ENCODE assay signal across 18 mouse cellular contexts in genomic region chr17:15459761-15460160, GRCm38 (mm10). TPM values are rescaled to one million over a fixed set of nuclear protein-coding genes. Genes with fewer than 3 reads are reported as not detected.
DNase-seq lines count a peak whose midpoint lies in the region; ATAC-seq and TF ChIP-seq lines count a peak whose summit lies in the region.
"Had no signal": no experiment of that assay in that cellular context is flagged by ENCODE, and none has a peak within 500 bp of the region (broad histone marks: within the 10 kb centered on the region; RNA-seq: fewer than 3 reads in every experiment).

No protein-coding gene starts in this region.

- TF ChIP-seq POLR2A in brain, embryonic 14.5 days (IDR thresholded peaks at IDR 0.05; ENCODE audit: borderline replicate concordance, extremely low read depth, insufficient read depth, insufficient read length, poor library complexity, severe bottlenecking) = no peak

- H3K27me3 ChIP-seq in hindbrain, postnatal 0 days (ENCODE audit: insufficient read depth, low read length) = no peaks in the 10 kb centered on the region
- H3K27me3 ChIP-seq in hindbrain, embryonic 13.5 days = no peaks in the 10 kb centered on the region
- H3K27me3 ChIP-seq: heart, embryonic 13.5 days; hindbrain, embryonic 12.5 days had no signal

- H3K9ac ChIP-seq in hindbrain, postnatal 0 days (replicated peaks; ENCODE audit: low read length) = no peak overlapping the region
- H3K9ac ChIP-seq in hindbrain, embryonic 13.5 days = no peak overlapping the region
- H3K9ac ChIP-seq: heart, embryonic 13.5 days; hindbrain, embryonic 12.5 days had no signal

- WGBS in hindbrain, postnatal 0 days = 67% methylated on average over 4 of the region's 4 CpGs
- WGBS in hindbrain, embryonic 13.5 days = 87% methylated on average over 4 of the region's 4 CpGs

- ATAC-seq in hindbrain, postnatal 0 days = peak; percentile 43; the same call in 1 of the 2 replicates
- ATAC-seq in hindbrain, embryonic 13.5 days (ENCODE audit: low FRiP score) = no peak
- ATAC-seq: forebrain, embryonic 14.5 days; intestine, embryonic 16.5 days had no signal

- no peak overlapping the region for H3K4me2 ChIP-seq in hindbrain, postnatal 0 days (ENCODE audit: low read depth, low read length)
- H3K4me2 ChIP-seq in hindbrain, embryonic 13.5 days = no peak overlapping the region
- H3K4me2 ChIP-seq: heart, embryonic 13.5 days; hindbrain, embryonic 12.5 days had no signal

- no peaks in the 10 kb centered on the region for H3K4me1 ChIP-seq in hindbrain, postnatal 0 days (ENCODE audit: insufficient read depth, low read length)
- no peaks in the 10 kb centered on the region for H3K4me1 ChIP-seq in hindbrain, embryonic 13.5 days (replicated peaks)
- H3K4me1 ChIP-seq: embryonic facial prominence, embryonic 10.5 days; hindbrain, embryonic 12.5 days had no signal

- H3K9me3 ChIP-seq in hindbrain, postnatal 0 days (ENCODE audit: low read length) = no peaks in the 10 kb centered on the region
- no peaks in the 10 kb centered on the region for H3K9me3 ChIP-seq in hindbrain, embryonic 13.5 days
- H3K9me3 ChIP-seq: embryonic facial prominence, embryonic 10.5 days; heart, embryonic 13.5 days; hindbrain, embryonic 12.5 days had no signal

- no peaks in the 10 kb centered on the region for H3K36me3 ChIP-seq in hindbrain, postnatal 0 days (ENCODE audit: insufficient read depth, low read length)
- H3K36me3 ChIP-seq in hindbrain, embryonic 13.5 days = peaks cover 10% of the 10 kb centered on the region
- H3K36me3 ChIP-seq: heart, embryonic 13.5 days had no signal

- peak; percentile 14 for DNase-seq in gastrocnemius, postnatal 10 days
- DNase-seq in gastrocnemius, postnatal 14 days = no peak
- no peak for DNase-seq in hindbrain, postnatal 0 days (ENCODE audit: low spot score)
- peak; percentile 67 for DNase-seq in MN1 (ENCODE audit: low spot score)
- DNase-seq in brain, embryonic 14.5 days (ENCODE audit: low read depth) = peak; percentile 20
- no peak for DNase-seq in thymus, postnatal 4 days
- DNase-seq: adrenal gland, adult 8-10 months; adrenal gland, postnatal 36 days; cerebellum, adult 11 months; cerebellum, adult 9-10 months; heart, postnatal 36 days; kidney, adult 2 months had no signal

- H3K4me3 ChIP-seq in hindbrain, postnatal 0 days (ENCODE audit: low read length) = no peak overlapping the region
- H3K4me3 ChIP-seq in hindbrain, embryonic 13.5 days = no peak overlapping the region
- H3K4me3 ChIP-seq: embryonic facial prominence, embryonic 10.5 days; heart, embryonic 13.5 days; hindbrain, embryonic 12.5 days had no signal

- no peak overlapping the region for H3K27ac ChIP-seq in hindbrain, postnatal 0 days
- no peak overlapping the region for H3K27ac ChIP-seq in hindbrain, embryonic 13.5 days
- H3K27ac ChIP-seq: embryonic facial prominence, embryonic 10.5 days; heart, embryonic 13.5 days; hindbrain, embryonic 12.5 days had no signal

- intact Hi-C loops in gastrocnemius, postnatal 14 days (cut with DNase I; ENCODE audit: low total_unique reads) = no loop called here

- no peak for TF ChIP-seq CTCF in hindbrain, postnatal 0 days (IDR thresholded peaks at IDR 0.05; ENCODE audit: low read depth)
- no peak for TF ChIP-seq CTCF in brain, embryonic 14.5 days (IDR thresholded peaks at IDR 0.05; ENCODE audit: borderline replicate concordance, extremely low read depth, insufficient read depth, insufficient read length)

RNA-seq across cellular contexts. Expression of gene Psmb1, which starts 39.8 kb away (rescaled TPM):
- 100 to 1,000 TPM; 136 to 143 TPM for total RNA-seq in gastrocnemius, postnatal 10 days (2021)
- 100 to 1,000 TPM; 115 to 119 TPM for total RNA-seq in gastrocnemius, postnatal 14 days (2021)
- total RNA-seq in hindbrain, postnatal 0 days (2014; rRNA removed) = 91.8 and 101 TPM in 2 replicates
- polyA plus RNA-seq in hindbrain, postnatal 0 days (2015; fragmentation: Nextera tagmentation; extraction: Ambion mirVana) = 273 TPM in 2 replicates
- polyA plus RNA-seq in hindbrain, embryonic 13.5 days (2015; fragmentation: Nextera tagmentation; extraction: Ambion mirVana) = 264 and 265 TPM in 2 replicates
- polyA plus RNA-seq in brain, embryonic 14.5 days (2012; rRNA removed) = 162 and 194 TPM in 2 replicates

RNA-seq across cellular contexts. Expression of gene Tbp, which starts 39.9 kb away (rescaled TPM):
- 10 to 100 TPM in 1 of 2 experiments, 1 to 10 TPM in 1; 10.0 to 11.6 TPM for total RNA-seq in gastrocnemius, postnatal 10 days (2021)
- 1 to 10 TPM; 6.6 to 8.4 TPM for total RNA-seq in gastrocnemius, postnatal 14 days (2021)
- 56.3 and 57.4 TPM in 2 replicates for total RNA-seq in hindbrain, postnatal 0 days (2014; rRNA removed)
- polyA plus RNA-seq in hindbrain, postnatal 0 days (2015; fragmentation: Nextera tagmentation; extraction: Ambion mirVana) = 40.6 and 42.8 TPM in 2 replicates
- 57.3 and 62.7 TPM in 2 replicates for polyA plus RNA-seq in hindbrain, embryonic 13.5 days (2015; fragmentation: Nextera tagmentation; extraction: Ambion mirVana)
- 83.0 and 101 TPM in 2 replicates for polyA plus RNA-seq in brain, embryonic 14.5 days (2012; rRNA removed)

Comparison
In these comparisons a context has a peak if more than half of its experiments do, and no peak if none do; other contexts are left out.
1. DNase-seq: peak in gastrocnemius, postnatal 10 days (single experiment), MN1 (single experiment) and brain, embryonic 14.5 days (single experiment); none in gastrocnemius, postnatal 14 days (single experiment), hindbrain, postnatal 0 days (single experiment) and thymus, postnatal 4 days (single experiment).